Mouse (Mus musculus) hindbrain, postnatal 0 days (tissue): Measurements from ENCODE around the gene Igsf11. TPM values are rescaled to one million over a fixed set of nuclear protein-coding genes. Genes with fewer than 3 reads are reported as not detected.

Experiments used
- ATAC-seq: fragments of 200-750 bp; cut with Nextera tagmentation; 2 replicates; pipeline ENCODE4 v1.8.0; 2017; ENCODE audit warnings: mild to moderate bottlenecking, moderate TSS enrichment, moderate library complexity
- DNase-seq: peaks from one replicate; pipeline ENCODE4 v3.0.0-alpha.2; 2015; ENCODE audit warnings: low spot score
- H3K27ac ChIP-seq: fragments of 300-500 bp; sonication (generic); 2 replicates; pipeline ENCODE4 v1.5.1; 2014; ENCODE audit warnings: mild to moderate bottlenecking
- H3K27me3 ChIP-seq: fragments of 300-500 bp; sonication (generic); 2 replicates; pipeline ENCODE4 v1.6.1; 2014; ENCODE audit warnings: low read length, mixed read lengths; ENCODE audit not compliant: insufficient read depth
- H3K36me3 ChIP-seq: fragments of 300-500 bp; sonication (generic); 2 replicates; pipeline ENCODE4 v1.6.1; 2014; ENCODE audit warnings: low read length, mixed read lengths; ENCODE audit not compliant: insufficient read depth
- H3K4me1 ChIP-seq: fragments of 300-500 bp; sonication (generic); 2 replicates; pipeline ENCODE4 v1.6.1; 2014; ENCODE audit warnings: antibody characterized with exemption, low read length, mixed read lengths; ENCODE audit not compliant: insufficient read depth
- H3K4me2 ChIP-seq: fragments of 300-500 bp; sonication (generic); 2 replicates; pipeline ENCODE4 v1.6.1; 2014; ENCODE audit warnings: low read depth, mild to moderate bottlenecking, low read length, moderate library complexity, mixed read lengths
- H3K4me3 ChIP-seq: fragments of 300-500 bp; sonication (generic); 2 replicates; pipeline ENCODE4 v1.5.1; 2014; ENCODE audit warnings: low read length
- H3K9ac ChIP-seq: fragments of 300-500 bp; sonication (generic); replicated peaks from 2 replicates; pipeline ENCODE4 v1.6.1; 2014; ENCODE audit warnings: mild to moderate bottlenecking, low read length, moderate library complexity, mixed read lengths
- H3K9me3 ChIP-seq: fragments of 300-500 bp; sonication (generic); 2 replicates; pipeline ENCODE4 v1.6.1; 2016; ENCODE audit warnings: low read length, mixed read lengths
- CTCF ChIP-seq: IDR thresholded peaks from 2 replicates; pipeline ENCODE4 v1.5.1; 2016; ENCODE audit warnings: antibody characterized with exemption, control low read depth, low read depth
- whole genome bisulfite sequencing: fragments of 180-500 bp; shearing (Covaris S2); extraction: QIAGEN DNeasy Blood & Tissue Kit; methylation state at CpG from one replicate; pipeline ENCODE4 v1.1.7; 2014; 5-methylcytosine and 5-hydroxymethylcytosine counted together
- polyA plus RNA-seq: library from polyadenylated mRNA; unstranded; fragments of >200 nt; fragmentation: Nextera tagmentation; extraction: Ambion mirVana; gene quantifications from 2 replicates; pipeline ENCODE4 v1.2.1, GENCODE M21; 2015
- total RNA-seq: library from RNA; depleted of rRNA; stranded (reverse); fragments of >200 nt; gene quantifications from 2 replicates; pipeline ENCODE4 v1.2.3, GENCODE M21; 2014

The Igsf11 gene
- total and polyA plus RNA-seq, 2 experiments from 2014 or later, result 4.9 to 24.5 TPM

- no peak for ATAC-seq
- Histone ChIP-seq H3K9ac (no peak overlapping the region), H3K4me2 (no peak overlapping the region), H3K9me3 (no peaks in the 10 kb centered on the region), H3K36me3 (no peaks in the 10 kb centered on the region), H3K4me3 (no peak overlapping the region), H3K4me1 (no peaks in the 10 kb centered on the region), H3K27ac (no peak overlapping the region), H3K27me3 (no peaks in the 10 kb centered on the region)
- no peak for DNase-seq
- WGBS, result 77% methylated on average over 6 of the region's 6 CpGs
- TF ChIP-seq CTCF, result no peak
These were observed 106.2 kb downstream of the Igsf11 start for GRCm38 (mm10) chr16:38998496-38999258.

- DNase-seq, result no peak
- no peak for TF ChIP-seq CTCF
- ATAC-seq, result no peak
- H3K9me3 ChIP-seq, result no peaks in the 10 kb centered on the region
- no peak overlapping the region for H3K4me3 ChIP-seq
- H3K27ac ChIP-seq, result no peak overlapping the region
- no peak overlapping the region for H3K4me2 ChIP-seq
- H3K36me3 ChIP-seq, result no peaks in the 10 kb centered on the region
- H3K27me3 ChIP-seq, result no peaks in the 10 kb centered on the region
- no peak overlapping the region for H3K9ac ChIP-seq
- H3K4me1 ChIP-seq, result no peaks in the 10 kb centered on the region
These were observed 106.8 kb downstream of the Igsf11 start for GRCm38 (mm10) chr16:38999298-38999697.

GRCm38 (mm10) chr16:39006978-39007377, 114.5 kb downstream of the Igsf11 start:
- Histone ChIP-seq H3K9me3 (no peaks in the 10 kb centered on the region), H3K4me3 (no peak overlapping the region), H3K9ac (no peak overlapping the region), H3K4me1 (no peaks in the 10 kb centered on the region), H3K36me3 (no peaks in the 10 kb centered on the region), H3K4me2 (no peak overlapping the region), H3K27ac (no peak overlapping the region), H3K27me3 (no peaks in the 10 kb centered on the region)
- TF ChIP-seq CTCF, result no peak
- ATAC-seq, result no peak
- no peak for DNase-seq
- 92% methylated on average over 7 of the region's 7 CpGs for WGBS

- no peak for ATAC-seq
- no peak for TF ChIP-seq CTCF
- Histone ChIP-seq H3K4me3 (no peak overlapping the region), H3K36me3 (no peaks in the 10 kb centered on the region), H3K4me1 (no peaks in the 10 kb centered on the region), H3K9me3 (0 out of 2 replicates have a peak, but pooled peaks cover 6% of the 10 kb centered on the region), H3K9ac (no peak overlapping the region), H3K27me3 (no peaks in the 10 kb centered on the region), H3K27ac (no peak overlapping the region), H3K4me2 (no peak overlapping the region)
- DNase-seq, result peak; percentile 36
- WGBS, result 28% methylated on average over 2 of the region's 2 CpGs
These were observed 127.0 kb downstream of the Igsf11 start for GRCm38 (mm10) chr16:39019449-39019848.

GRCm38 (mm10) chr16:39025989-39026736, 133.7 kb downstream of the Igsf11 start:
- H3K4me3 ChIP-seq, result no peak overlapping the region
- H3K4me1 ChIP-seq, result no peaks in the 10 kb centered on the region
- H3K27ac ChIP-seq, result no peak overlapping the region
- TF ChIP-seq CTCF, result no peak
- WGBS, result 54% methylated on average over 8 of the region's 8 CpGs
- ATAC-seq (no peak), DNase-seq (no peak)
- H3K9ac ChIP-seq, result no peak overlapping the region
- H3K4me2 ChIP-seq, result no peak overlapping the region
- H3K9me3 ChIP-seq, result no peaks in the 10 kb centered on the region
- H3K27me3 ChIP-seq, result no peaks in the 10 kb centered on the region
- no peaks in the 10 kb centered on the region for H3K36me3 ChIP-seq

GRCm38 (mm10) chr16:39031350-39031749, 138.9 kb downstream of the Igsf11 start:
- no peak overlapping the region for H3K27ac ChIP-seq
- H3K4me3 ChIP-seq, result no peak overlapping the region
- WGBS, result 50% methylated on average over 2 of the region's 2 CpGs
- no peaks in the 10 kb centered on the region for H3K4me1 ChIP-seq
- H3K9me3 ChIP-seq, result no peaks in the 10 kb centered on the region
- DNase-seq (peak; percentile 36), ATAC-seq (peak; percentile 55; the same call in 1 of the 2 replicates)
- TF ChIP-seq CTCF, result no peak
- no peak overlapping the region for H3K4me2 ChIP-seq
- H3K9ac ChIP-seq, result no peak overlapping the region
- H3K27me3 ChIP-seq, result no peaks in the 10 kb centered on the region
- no peaks in the 10 kb centered on the region for H3K36me3 ChIP-seq

GRCm38 (mm10) chr16:39037257-39037656, 144.8 kb downstream of the Igsf11 start:
- Histone ChIP-seq H3K9me3 (no peaks in the 10 kb centered on the region), H3K27me3 (no peaks in the 10 kb centered on the region), H3K36me3 (no peaks in the 10 kb centered on the region), H3K4me1 (no peaks in the 10 kb centered on the region), H3K27ac (no peak overlapping the region), H3K4me3 (no peak overlapping the region), H3K4me2 (no peak overlapping the region), H3K9ac (no peak overlapping the region)
- WGBS, result 83% methylated on average over 4 of the region's 4 CpGs
- ATAC-seq (no peak), DNase-seq (no peak)
- no peak for TF ChIP-seq CTCF
